Mouse (Mus musculus): ENCODE results near the gene Ric1. TPM values are rescaled to one million over a fixed set of nuclear protein-coding genes. Genes with fewer than 3 reads are reported as not detected.
A peak's percentile ranks its signal among the peaks of the same experiment; 100 is the strongest.

Gene Ric1
- polyA plus RNA-seq, 1 experiment from 2014 or later = 18.6 TPM

- TF ChIP-seq EP300 (IDR thresholded peaks at IDR 0.05) = no peak
- TF ChIP-seq CTCF (IDR thresholded peaks at IDR 0.05) = no peak
- WGBS = 71% methylated on average over 4 of the region's 4 CpGs
- Histone ChIP-seq H3K27me3 (replicated peaks; ENCODE audit: insufficient read depth, low read length) (no peaks in the 10 kb centered on the region), H3K9ac (replicated peaks; ENCODE audit: low read depth) (no peak overlapping the region), H3K36me3 (ENCODE audit: insufficient read depth, low read length) (no peaks in the 10 kb centered on the region), H3K4me3 (ENCODE audit: low read depth, low read length) (no peak overlapping the region), H3K4me2 (replicated peaks; ENCODE audit: low read depth, low read length) (no peak overlapping the region), H3K9me3 (ENCODE audit: low read length) (no peaks in the 10 kb centered on the region), H3K4me1 (ENCODE audit: insufficient read depth, low read depth, low read length) (no peaks in the 10 kb centered on the region), H3K27ac (ENCODE audit: low read length) (no peak overlapping the region)
- ATAC-seq (no peak), DNase-seq (ENCODE audit: low spot score) (no peak)
Measured at GRCm38 (mm10) chr19:29494454-29494853, 27.6 kb upstream of the Ric1 start.

GRCm38 (mm10) chr19:29496001-29496597, 26.0 kb upstream of the Ric1 start:
- WGBS = 72% methylated on average over 6 of the region's 6 CpGs
- no peak for TF ChIP-seq CTCF (IDR thresholded peaks at IDR 0.05)
- no peak for TF ChIP-seq EP300 (IDR thresholded peaks at IDR 0.05)
- Histone ChIP-seq H3K36me3 (ENCODE audit: insufficient read depth, low read length) (no peaks in the 10 kb centered on the region), H3K9me3 (ENCODE audit: low read length) (no peaks in the 10 kb centered on the region), H3K27me3 (replicated peaks; ENCODE audit: insufficient read depth, low read length) (no peaks in the 10 kb centered on the region), H3K4me1 (ENCODE audit: insufficient read depth, low read depth, low read length) (no peaks in the 10 kb centered on the region; the same call in 1 of the 2 replicates), H3K9ac (replicated peaks; ENCODE audit: low read depth) (no peak overlapping the region), H3K4me2 (replicated peaks; ENCODE audit: low read depth, low read length) (no peak overlapping the region), H3K4me3 (ENCODE audit: low read depth, low read length) (no peak overlapping the region), H3K27ac (ENCODE audit: low read length) (no peak overlapping the region)
- ATAC-seq = no peak
- no peak for DNase-seq (ENCODE audit: low spot score)

DNA sequence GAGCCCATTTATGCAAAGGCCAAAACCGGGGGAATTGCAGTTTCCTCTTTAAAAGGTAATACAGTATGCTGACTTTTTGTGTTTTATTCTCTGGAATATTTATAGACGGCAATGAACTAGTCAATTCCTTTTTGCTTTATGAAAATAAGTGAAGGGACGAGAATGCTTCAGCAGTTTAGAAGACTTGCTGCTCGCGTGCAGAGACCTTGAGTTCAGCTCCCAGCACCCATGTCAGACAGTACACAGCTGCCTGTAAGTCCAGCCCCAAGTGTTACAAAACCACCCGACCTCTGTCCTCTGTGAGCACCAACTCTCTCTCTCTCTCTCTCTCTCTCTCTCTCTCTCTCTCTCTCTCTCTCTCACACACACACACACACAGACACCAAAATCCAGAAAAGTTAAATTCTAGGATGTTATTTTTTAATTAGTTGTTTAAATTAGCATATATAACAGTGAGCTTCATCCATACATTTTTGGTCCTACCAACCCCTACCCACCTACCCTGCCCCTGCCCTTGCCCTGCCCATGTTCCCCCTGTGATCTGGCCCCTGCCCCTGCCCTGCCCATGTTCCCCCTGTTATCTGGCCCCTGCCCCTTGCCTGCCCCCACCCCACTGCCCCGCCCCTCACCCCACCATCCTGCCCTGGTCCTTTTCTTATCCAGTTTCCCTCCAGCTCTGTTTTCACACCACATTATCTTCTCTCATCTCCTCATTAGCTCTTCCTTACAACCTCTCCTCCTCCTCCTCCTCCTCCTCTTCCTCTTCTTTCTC, 25.1 kb upstream of the Ric1 start:
- Histone ChIP-seq H3K27ac (ENCODE audit: low read length) (no peak overlapping the region), H3K4me1 (ENCODE audit: insufficient read depth, low read depth, low read length) (no peaks in the 10 kb centered on the region; the same call in 1 of the 2 replicates), H3K36me3 (ENCODE audit: insufficient read depth, low read length) (no peaks in the 10 kb centered on the region), H3K4me3 (ENCODE audit: low read depth, low read length) (no peak overlapping the region), H3K4me2 (replicated peaks; ENCODE audit: low read depth, low read length) (no peak overlapping the region), H3K9me3 (ENCODE audit: low read length) (no peaks in the 10 kb centered on the region), H3K9ac (replicated peaks; ENCODE audit: low read depth) (no peak overlapping the region), H3K27me3 (replicated peaks; ENCODE audit: insufficient read depth, low read length) (no peaks in the 10 kb centered on the region)
- ATAC-seq (no peak), DNase-seq (ENCODE audit: low spot score) (no peak)
- TF ChIP-seq CTCF (IDR thresholded peaks at IDR 0.05) = no peak
- TF ChIP-seq EP300 (IDR thresholded peaks at IDR 0.05) = no peak
- 66% methylated on average over 7 of the region's 7 CpGs for WGBS

DNA sequence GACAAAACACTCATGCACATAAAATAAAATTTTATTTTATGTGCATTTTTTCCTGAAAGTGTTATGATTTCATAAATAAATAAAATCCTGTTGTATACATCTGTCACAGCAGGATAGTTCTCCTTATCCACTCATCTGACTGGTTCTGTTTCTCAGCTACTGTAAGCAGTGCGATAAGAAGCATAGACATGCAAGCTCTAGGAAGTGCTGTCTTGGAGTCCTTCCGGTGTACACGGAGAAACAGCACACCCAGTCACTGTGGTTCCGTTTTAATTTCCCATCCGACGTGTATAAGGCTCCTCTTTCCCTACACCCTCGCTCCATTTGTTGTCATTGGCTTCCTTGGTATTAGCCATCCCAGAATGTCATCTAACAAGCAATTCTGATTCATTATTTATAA, 24.2 kb upstream of the Ric1 start:
- H3K4me3 ChIP-seq (ENCODE audit: low read depth, low read length) = no peak overlapping the region
- H3K36me3 ChIP-seq (ENCODE audit: insufficient read depth, low read length) = no peaks in the 10 kb centered on the region
- no peaks in the 10 kb centered on the region for H3K27me3 ChIP-seq (replicated peaks; ENCODE audit: insufficient read depth, low read length)
- H3K9me3 ChIP-seq (ENCODE audit: low read length) = no peaks in the 10 kb centered on the region
- 46% methylated on average over 7 of the region's 7 CpGs for WGBS
- H3K4me1 ChIP-seq (ENCODE audit: insufficient read depth, low read depth, low read length) = no peaks in the 10 kb centered on the region; the same call in 1 of the 2 replicates
- no peak overlapping the region for H3K27ac ChIP-seq (ENCODE audit: low read length)
- no peak overlapping the region for H3K9ac ChIP-seq (replicated peaks; ENCODE audit: low read depth)
- TF ChIP-seq CTCF (IDR thresholded peaks at IDR 0.05) (no peak), EP300 (IDR thresholded peaks at IDR 0.05) (no peak)
- DNase-seq (ENCODE audit: low spot score) = peak; percentile 22
- H3K4me2 ChIP-seq (replicated peaks; ENCODE audit: low read depth, low read length) = no peak overlapping the region
- no peak for ATAC-seq

DNA sequence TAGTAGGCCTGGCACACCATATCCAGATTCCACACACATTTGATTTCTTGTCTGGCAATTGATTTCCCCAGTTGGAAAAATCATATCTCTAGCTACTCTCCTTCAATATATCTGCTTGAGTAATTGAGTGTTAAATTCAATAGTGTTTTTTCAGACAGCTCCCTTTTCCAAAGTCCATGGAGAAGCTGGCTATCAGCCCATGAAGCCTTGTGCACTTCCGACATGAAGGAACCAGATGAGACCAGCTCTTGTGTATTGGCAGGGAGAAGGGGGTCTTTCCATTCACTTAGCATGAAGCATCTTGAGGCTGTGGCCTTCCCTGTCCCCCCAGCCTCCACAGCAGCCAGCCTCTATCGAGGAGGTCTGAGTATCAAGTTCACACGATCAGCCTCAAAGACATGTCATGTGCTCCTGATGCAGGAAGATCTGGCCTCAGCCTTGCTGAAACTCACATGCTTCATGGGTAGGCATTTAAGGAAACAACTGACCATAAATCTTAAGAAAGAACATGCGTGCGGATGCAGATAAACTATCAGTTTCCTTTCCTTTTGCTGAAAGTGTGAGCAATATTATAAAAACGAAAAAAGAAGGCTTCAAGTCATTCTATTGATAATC, 23.1 kb upstream of the Ric1 start:
- Histone ChIP-seq H3K4me2 (replicated peaks; ENCODE audit: low read depth, low read length) (no peak overlapping the region), H3K9me3 (ENCODE audit: low read length) (no peaks in the 10 kb centered on the region), H3K4me3 (ENCODE audit: low read depth, low read length) (no peak overlapping the region), H3K9ac (replicated peaks; ENCODE audit: low read depth) (no peak overlapping the region), H3K27me3 (replicated peaks; ENCODE audit: insufficient read depth, low read length) (no peaks in the 10 kb centered on the region), H3K27ac (ENCODE audit: low read length) (no peak overlapping the region), H3K36me3 (ENCODE audit: insufficient read depth, low read length) (no peaks in the 10 kb centered on the region), H3K4me1 (ENCODE audit: insufficient read depth, low read depth, low read length) (no peaks in the 10 kb centered on the region; the same call in 1 of the 2 replicates)
- ATAC-seq (no peak), DNase-seq (ENCODE audit: low spot score) (no peak)
- WGBS = 50% methylated on average over 6 of the region's 6 CpGs
- TF ChIP-seq EP300 (IDR thresholded peaks at IDR 0.05) = no peak
- no peak for TF ChIP-seq CTCF (IDR thresholded peaks at IDR 0.05)

GRCm38 (mm10) chr19:29500333-29500732, 21.7 kb upstream of the Ric1 start:
- Histone ChIP-seq H3K4me1 (ENCODE audit: insufficient read depth, low read depth, low read length) (no peaks in the 10 kb centered on the region; the same call in 1 of the 2 replicates), H3K9me3 (ENCODE audit: low read length) (no peaks in the 10 kb centered on the region), H3K27me3 (replicated peaks; ENCODE audit: insufficient read depth, low read length) (no peaks in the 10 kb centered on the region), H3K9ac (replicated peaks; ENCODE audit: low read depth) (no peak overlapping the region), H3K36me3 (ENCODE audit: insufficient read depth, low read length) (no peaks in the 10 kb centered on the region), H3K4me3 (ENCODE audit: low read depth, low read length) (no peak overlapping the region), H3K4me2 (replicated peaks; ENCODE audit: low read depth, low read length) (no peak overlapping the region), H3K27ac (ENCODE audit: low read length) (no peak overlapping the region)
- ATAC-seq (no peak), DNase-seq (ENCODE audit: low spot score) (peak; percentile 28)
- 75% methylated on average over 1 of the region's 1 CpGs for WGBS
- TF ChIP-seq CTCF (IDR thresholded peaks at IDR 0.05) (no peak), EP300 (IDR thresholded peaks at IDR 0.05) (peak; percentile 38; the same call in 1 of the 2 replicates)
